9 mouse cellular contexts compared by ENCODE assay signal in the genomic region with DNA sequence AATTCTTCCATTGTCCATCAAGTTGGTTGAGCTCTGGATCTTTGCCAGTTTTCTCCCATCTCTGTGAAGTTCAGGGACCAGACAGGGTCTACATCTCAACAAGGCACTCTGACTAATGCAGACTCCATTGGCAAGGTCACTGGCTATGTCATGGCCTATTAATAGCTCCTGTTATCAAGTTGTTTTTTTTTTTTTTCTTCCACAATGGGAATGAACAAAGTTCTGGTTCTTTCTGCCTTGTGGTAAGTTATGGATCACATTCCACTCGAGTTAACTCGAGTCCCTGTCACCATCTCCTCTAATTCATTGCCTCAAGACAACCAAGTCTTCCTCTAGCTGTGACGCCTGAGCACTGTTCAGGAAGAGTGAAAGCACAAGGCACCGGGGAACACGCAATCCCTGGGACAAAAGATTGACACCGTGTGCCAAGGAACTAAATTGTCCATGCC. TPM values are rescaled to one million over a fixed set of nuclear protein-coding genes. Genes with fewer than 3 reads are reported as not detected.
DNase-seq lines count a peak whose midpoint lies in the region; ATAC-seq lines count a peak whose summit lies in the region.
"Had no signal": no experiment of that assay in that cellular context is flagged by ENCODE, and none has a peak within 500 bp of the region (broad histone marks: within the 10 kb centered on the region; RNA-seq: fewer than 3 reads in every experiment).

No protein-coding gene starts in this region.

- H3K4me2 ChIP-seq in heart, embryonic 11.5 days = peak overlapping the region; percentile 81
- peak overlapping the region; percentile 82 for H3K4me2 ChIP-seq in liver, embryonic 16.5 days (ENCODE audit: low read depth, low read length)

- no peak for ATAC-seq in heart, embryonic 11.5 days (replicated peaks; ENCODE audit: insufficient number of reproducible peaks, low FRiP score, low TSS enrichment)
- no peak for ATAC-seq in liver, embryonic 16.5 days (ENCODE audit: low read depth)
- ATAC-seq in megakaryocyte-erythroid progenitor cell, adult 5-6 weeks (replicated peaks; ENCODE audit: low FRiP score, low TSS enrichment, poor library complexity, severe bottlenecking) = no peak

- H3K27me3 ChIP-seq in heart, embryonic 11.5 days (ENCODE audit: control insufficient read depth, insufficient read depth, low read length) = no peaks in the 10 kb centered on the region
- no peaks in the 10 kb centered on the region; the same call in 1 of the 2 replicates for H3K27me3 ChIP-seq in liver, embryonic 16.5 days (ENCODE audit: control insufficient read depth, insufficient read depth, low read depth, low read length)

- H3K9me3 ChIP-seq in heart, embryonic 11.5 days (replicated peaks; ENCODE audit: control insufficient read depth, low read length) = no peaks in the 10 kb centered on the region
- H3K9me3 ChIP-seq in liver, embryonic 16.5 days (replicated peaks; ENCODE audit: control insufficient read depth, low read length) = no peaks in the 10 kb centered on the region
- H3K9me3 ChIP-seq: embryonic facial prominence, embryonic 15.5 days had no signal

- H3K4me1 ChIP-seq in heart, embryonic 11.5 days (ENCODE audit: control insufficient read depth, insufficient read depth, low read length) = peaks cover 52% of the 10 kb centered on the region
- peaks cover 54% of the 10 kb centered on the region for H3K4me1 ChIP-seq in liver, embryonic 16.5 days (ENCODE audit: control insufficient read depth, low read depth, low read length)

- peak overlapping the region; percentile 12; the same call in 1 of the 2 replicates for H3K9ac ChIP-seq in heart, embryonic 11.5 days (ENCODE audit: low read depth, low read length)
- H3K9ac ChIP-seq in liver, embryonic 16.5 days (ENCODE audit: low read depth, low read length) = peak overlapping the region; percentile 64

- H3K4me3 ChIP-seq in heart, embryonic 11.5 days (ENCODE audit: low read depth, low read length) = peak overlapping the region; percentile 97
- H3K4me3 ChIP-seq in liver, embryonic 16.5 days (ENCODE audit: low read depth, low read length) = peak overlapping the region; percentile 44; the same call in 1 of the 2 replicates

- peak overlapping the region; percentile 96 for H3K27ac ChIP-seq in heart, embryonic 11.5 days (ENCODE audit: low read depth, low read length)
- peak overlapping the region; percentile 93 for H3K27ac ChIP-seq in liver, embryonic 16.5 days (ENCODE audit: low read length)

- DNase-seq in kidney, postnatal 14 days = peak; percentile 28
- DNase-seq in kidney, postnatal 10 days = no peak
- peak; percentile 61 for DNase-seq in adipocyte (ENCODE audit: low spot score)
- no peak for DNase-seq in T-cell, adult 2 months (ENCODE audit: low spot score)

- 32% methylated on average over 6 of the region's 6 CpGs for WGBS in heart, embryonic 11.5 days (ENCODE audit: insufficient replicate concordance)
- whole genome bisulfite sequencing in liver, embryonic 16.5 days (ENCODE audit: insufficient replicate concordance) = 45% methylated on average over 6 of the region's 6 CpGs

- no peaks in the 10 kb centered on the region for H3K36me3 ChIP-seq in heart, embryonic 11.5 days (ENCODE audit: control insufficient read depth, insufficient read depth, low read length)
- H3K36me3 ChIP-seq in liver, embryonic 16.5 days (ENCODE audit: control insufficient read depth, insufficient read depth) = no peaks in the 10 kb centered on the region
- H3K36me3 ChIP-seq: embryonic facial prominence, embryonic 15.5 days had no signal

RNA-seq across cellular contexts. Expression of gene Ormdl3, which starts 1.7 kb away (rescaled TPM):
- 9.6 and 15.0 TPM in 2 replicates for polyA plus RNA-seq in heart, embryonic 11.5 days (2014; fragmentation: Nextera tagmentation; extraction: Ambion mirVana)
- 36.6 and 38.4 TPM in 2 replicates for polyA plus RNA-seq in liver, embryonic 16.5 days (2015; fragmentation: Nextera tagmentation; extraction: Ambion mirVana)
- 28.3 and 38.6 TPM in 2 replicates for total RNA-seq in megakaryocyte-erythroid progenitor cell, adult 5-6 weeks (2014; fragmentation: Nextera tagmentation)
- total RNA-seq in megakaryocyte-erythroid progenitor cell, adult 5-6 weeks (2017) = 20.7 and 21.7 TPM in 2 replicates

RNA-seq across cellular contexts. Expression of gene Lrrc3c, which starts 9.2 kb away (rescaled TPM):
- polyA plus RNA-seq in heart, embryonic 11.5 days (2014; fragmentation: Nextera tagmentation; extraction: Ambion mirVana) = not detected in 2 replicates
- polyA plus RNA-seq in liver, embryonic 16.5 days (2015; fragmentation: Nextera tagmentation; extraction: Ambion mirVana) = not detected in 2 replicates
- total RNA-seq in megakaryocyte-erythroid progenitor cell, adult 5-6 weeks (2014; fragmentation: Nextera tagmentation) = not detected in 2 replicates
- not detected in 2 replicates for total RNA-seq in megakaryocyte-erythroid progenitor cell, adult 5-6 weeks (2017)
- polyA plus RNA-seq: embryonic facial prominence, embryonic 15.5 days; limb, embryonic 11.5 days had no signal

RNA-seq across cellular contexts. Expression of gene Gm12355, which starts 36.6 kb away (rescaled TPM):
- 0.34 and 0.44 TPM in 2 replicates for polyA plus RNA-seq in heart, embryonic 11.5 days (2014; fragmentation: Nextera tagmentation; extraction: Ambion mirVana)
- 0.12 and 0.47 TPM in 2 replicates for polyA plus RNA-seq in liver, embryonic 16.5 days (2015; fragmentation: Nextera tagmentation; extraction: Ambion mirVana)
- total RNA-seq in megakaryocyte-erythroid progenitor cell, adult 5-6 weeks (2014; fragmentation: Nextera tagmentation) = 1.1 TPM in 1 of 2 replicates, not detected in the other
- 1.4 and 3.9 TPM in 2 replicates for total RNA-seq in megakaryocyte-erythroid progenitor cell, adult 5-6 weeks (2017)

RNA-seq across cellular contexts. Expression of gene Gsdma3, which starts 37.3 kb away (rescaled TPM):
- polyA plus RNA-seq in heart, embryonic 11.5 days (2014; fragmentation: Nextera tagmentation; extraction: Ambion mirVana) = 0.14 TPM in 1 of 2 replicates, not detected in the other
- polyA plus RNA-seq in liver, embryonic 16.5 days (2015; fragmentation: Nextera tagmentation; extraction: Ambion mirVana) = not detected in 2 replicates
- total RNA-seq in megakaryocyte-erythroid progenitor cell, adult 5-6 weeks (2014; fragmentation: Nextera tagmentation) = not detected in 2 replicates
- total RNA-seq in megakaryocyte-erythroid progenitor cell, adult 5-6 weeks (2017) = not detected in 2 replicates
- polyA plus RNA-seq: embryonic facial prominence, embryonic 15.5 days; limb, embryonic 11.5 days had no signal

RNA-seq across cellular contexts. Expression of gene Zpbp2, which starts 38.0 kb away (rescaled TPM):
- polyA plus RNA-seq in heart, embryonic 11.5 days (2014; fragmentation: Nextera tagmentation; extraction: Ambion mirVana) = 0.33 and 0.62 TPM in 2 replicates
- polyA plus RNA-seq in liver, embryonic 16.5 days (2015; fragmentation: Nextera tagmentation; extraction: Ambion mirVana) = 0.60 and 0.85 TPM in 2 replicates
- 5.0 TPM in 1 of 2 replicates, not detected in the other for total RNA-seq in megakaryocyte-erythroid progenitor cell, adult 5-6 weeks (2014; fragmentation: Nextera tagmentation)
- total RNA-seq in megakaryocyte-erythroid progenitor cell, adult 5-6 weeks (2017) = 0.99 TPM in 1 of 2 replicates, not detected in the other

Comparison
In these comparisons a context has a peak if more than half of its experiments do, and no peak if none do; other contexts are left out.
1. DNase-seq: peak in kidney, postnatal 14 days (single experiment) and adipocyte (single experiment); none in kidney, postnatal 10 days (single experiment) and T-cell, adult 2 months (single experiment).